Mouse (Mus musculus) heart, embryonic 12.5 days (tissue): ENCODE measurements around the gene Rasgrf2. TPM values are rescaled to one million over a fixed set of nuclear protein-coding genes. Genes with fewer than 3 reads are reported as not detected.
"Not testable (repeated sequence)": the region's sequence is repeated elsewhere in the genome, so short reads cannot be mapped to it uniquely, and the experiment has no call there.

Source experiments
- ATAC-seq: fragments of 200-750 bp; cut with Nextera tagmentation; 2 replicates; pipeline ENCODE4 v1.8.0; 2017; ENCODE audit warnings: moderate TSS enrichment, moderate library complexity; ENCODE audit not compliant: insufficient number of reproducible peaks, low FRiP score
- H3K27ac ChIP-seq: fragments of 300-500 bp; sonication (generic); 2 replicates; pipeline ENCODE4 v1.5.1; 2016; ENCODE audit warnings: mild to moderate bottlenecking, moderate library complexity; ENCODE audit not compliant: poor library complexity, severe bottlenecking
- H3K27me3 ChIP-seq: fragments of 300-500 bp; sonication (generic); replicated peaks from 2 replicates; pipeline ENCODE4 v1.6.1; 2016; ENCODE audit warnings: mild to moderate bottlenecking, moderate library complexity
- H3K36me3 ChIP-seq: fragments of 300-500 bp; sonication (generic); 2 replicates; pipeline ENCODE4 v1.6.1; 2016; ENCODE audit warnings: mild to moderate bottlenecking, moderate library complexity
- H3K4me1 ChIP-seq: fragments of 300-500 bp; sonication (generic); replicated peaks from 2 replicates; pipeline ENCODE4 v1.6.1; 2016; ENCODE audit warnings: mild to moderate bottlenecking
- H3K4me2 ChIP-seq: fragments of 300-500 bp; sonication (generic); 2 replicates; pipeline ENCODE4 v1.6.1; 2016; ENCODE audit warnings: mild to moderate bottlenecking, moderate library complexity
- H3K4me3 ChIP-seq: fragments of 300-500 bp; sonication (generic); 2 replicates; pipeline ENCODE4 v1.5.1; 2016; ENCODE audit warnings: mild to moderate bottlenecking
- H3K9ac ChIP-seq: fragments of 300-500 bp; sonication (generic); 2 replicates; pipeline ENCODE4 v1.6.1; 2016; ENCODE audit warnings: mild to moderate bottlenecking, moderate library complexity
- H3K9me3 ChIP-seq: fragments of 300-500 bp; sonication (generic); replicated peaks from 2 replicates; pipeline ENCODE4 v1.6.1; 2016; ENCODE audit warnings: mild to moderate bottlenecking, moderate library complexity
- WGBS: fragments of 180-500 bp; shearing (Covaris S2); methylation state at CpG from one replicate; pipeline ENCODE4 v1.1.7; 2016; 5-methylcytosine and 5-hydroxymethylcytosine counted together
- polyA plus RNA-seq: library from polyadenylated mRNA; unstranded; fragments of >200 nt; fragmentation: Nextera tagmentation; extraction: Ambion mirVana; gene quantifications from 2 replicates; pipeline ENCODE4 v1.2.1, GENCODE M21; 2016

Gene Rasgrf2
- 0.89 and 1.1 TPM in 2 replicates for polyA plus RNA-seq

DNA sequence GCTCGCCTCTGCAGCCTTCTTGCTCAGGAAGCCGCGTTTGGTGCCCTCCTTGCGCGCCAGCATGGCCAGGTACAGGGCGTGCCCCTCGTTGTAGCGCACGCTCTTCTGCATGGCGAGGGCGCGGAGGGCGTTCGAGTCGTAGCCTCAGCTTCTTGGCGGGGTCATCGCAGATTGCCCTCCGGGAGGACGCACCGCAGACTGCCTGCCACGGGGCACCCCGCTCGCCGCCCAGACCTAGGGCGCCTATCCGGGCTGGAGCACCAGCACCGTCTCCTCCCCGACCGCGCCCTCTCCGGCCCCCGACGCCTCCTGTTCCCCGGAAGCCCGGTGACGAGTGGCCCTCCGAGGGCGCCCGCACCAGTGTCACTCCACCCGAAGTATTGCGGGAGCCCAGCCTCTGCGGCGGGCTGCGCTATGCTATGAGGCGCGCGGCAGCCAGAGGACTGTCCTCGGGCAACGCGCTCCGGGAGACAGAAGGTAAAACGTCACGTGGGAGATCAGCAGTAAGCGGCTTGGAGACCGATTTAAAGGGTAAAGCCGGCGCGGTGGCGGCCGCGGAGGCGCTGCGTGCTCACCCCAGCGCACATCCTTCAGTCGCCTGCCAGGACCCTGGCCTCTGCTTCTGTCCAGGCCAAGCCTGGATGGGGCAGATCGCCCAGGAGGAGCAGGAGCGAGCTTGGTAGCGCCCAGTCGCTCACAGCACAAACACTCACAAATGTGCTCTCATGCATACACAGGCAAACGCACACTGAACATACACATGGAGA lies at the start of gene Rasgrf2:
Gene Rasgrf2, minus strand, starts transcription at position 273 of the 767 bp plus-strand sequence.
- peak; percentile 67 for ATAC-seq
- H3K4me2 ChIP-seq, result peak within 1 kb of the TSS; percentile 98
- H3K27ac ChIP-seq, result no peak within 1 kb of the TSS
- H3K36me3 ChIP-seq, result no peaks in the 10 kb centered on the region
- H3K4me3 ChIP-seq, result peak within 1 kb of the TSS; percentile 60
- 0 out of 2 replicates have a peak, but pooled peaks cover 5% of the 10 kb centered on the region for H3K4me1 ChIP-seq
- H3K9ac ChIP-seq, result peak within 1 kb of the TSS; percentile 61
- H3K27me3 ChIP-seq, result peaks cover 5% of the 10 kb centered on the region; the same call in 1 of the 2 replicates
- WGBS, result 1% methylated on average over 69 of the region's 70 CpGs
- H3K9me3 ChIP-seq, result no peaks in the 10 kb centered on the region

DNA sequence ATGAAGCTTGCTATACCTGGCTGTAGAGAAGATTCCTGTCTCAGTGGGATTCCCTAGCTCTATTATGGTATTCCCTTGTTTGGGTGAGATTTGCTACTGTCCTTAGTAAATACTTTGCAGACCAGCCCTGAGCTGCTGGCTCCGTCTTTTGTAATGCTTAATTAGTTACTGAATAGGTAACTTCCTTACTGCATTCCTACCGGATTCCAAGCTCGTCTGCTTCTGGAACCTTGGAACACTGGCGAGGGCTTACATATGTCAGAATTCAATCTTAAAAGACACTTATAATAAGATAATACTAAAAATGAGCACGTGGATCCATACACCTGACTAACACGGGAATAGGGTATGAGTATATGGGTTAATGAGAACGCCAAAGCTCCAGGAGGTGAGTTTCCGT lies 41.2 kb upstream of the Rasgrf2 start:
- H3K27ac ChIP-seq, H3K36me3 ChIP-seq, ATAC-seq, H3K9me3 ChIP-seq, H3K27me3 ChIP-seq, H3K9ac ChIP-seq, H3K4me3 ChIP-seq, H3K4me2 ChIP-seq, H3K4me1 ChIP-seq: not testable (repeated sequence)
- WGBS, result 77% methylated on average over 8 of the region's 8 CpGs

DNA sequence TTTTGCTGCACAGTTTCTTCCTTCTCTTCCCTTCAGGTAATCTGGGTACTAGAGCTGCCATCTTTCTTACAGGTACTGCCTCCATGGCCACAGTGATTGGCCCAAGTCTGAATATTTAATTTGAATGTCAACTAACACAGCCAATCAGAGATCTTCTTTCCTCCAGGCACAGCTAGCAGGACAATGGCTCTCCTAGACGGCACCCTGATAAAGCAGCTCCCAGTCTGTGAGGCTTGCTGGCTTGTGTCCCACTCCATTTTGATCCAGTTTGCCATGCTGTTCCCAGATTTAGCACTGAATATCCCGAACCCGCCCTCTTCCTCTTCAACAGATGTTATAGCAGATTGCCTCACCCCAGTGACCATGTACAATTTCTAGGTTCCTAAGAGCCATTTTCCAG lies 19.1 kb upstream of the Rasgrf2 start:
- WGBS, result 62% methylated on average over 3 of the region's 3 CpGs
- Histone ChIP-seq H3K36me3 (no peaks in the 10 kb centered on the region), H3K27me3 (no peaks in the 10 kb centered on the region), H3K4me2 (no peak overlapping the region), H3K4me3 (no peak overlapping the region), H3K9me3 (peaks cover 13% of the 10 kb centered on the region), H3K4me1 (0 out of 2 replicates have a peak, but pooled peaks cover 7% of the 10 kb centered on the region), H3K27ac (no peak overlapping the region), H3K9ac (no peak overlapping the region)
- ATAC-seq, result no peak

DNA sequence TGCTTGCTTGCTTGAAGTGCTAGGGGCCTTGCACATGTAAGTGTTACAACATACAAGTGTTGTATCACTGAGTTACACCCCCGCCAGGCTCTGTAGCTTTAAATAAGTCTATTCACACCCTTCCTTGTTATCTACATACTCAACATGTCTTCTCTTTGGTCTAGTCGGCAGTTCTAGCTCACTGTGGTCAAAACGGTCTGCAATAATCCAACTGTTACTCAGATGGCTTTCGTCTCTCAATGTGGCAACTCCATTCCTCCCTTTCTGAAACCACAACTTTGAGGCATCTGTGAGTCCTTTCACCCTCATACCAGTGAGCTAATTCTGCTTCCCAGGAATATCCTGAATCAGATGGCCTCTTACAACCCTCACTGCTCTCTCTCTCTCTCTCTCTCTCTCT lies 17.4 kb upstream of the Rasgrf2 start:
- H3K27me3 ChIP-seq, result no peaks in the 10 kb centered on the region
- WGBS, result 43% methylated on average over 4 of the region's 4 CpGs
- H3K4me1 ChIP-seq, result 0 out of 2 replicates have a peak, but pooled peaks cover 7% of the 10 kb centered on the region
- H3K9me3 ChIP-seq, result peaks cover 29% of the 10 kb centered on the region
- no peak for ATAC-seq
- no peaks in the 10 kb centered on the region for H3K36me3 ChIP-seq
- H3K4me2 ChIP-seq, result no peak overlapping the region
- H3K4me3 ChIP-seq, result no peak overlapping the region
- no peak overlapping the region for H3K27ac ChIP-seq
- H3K9ac ChIP-seq, result no peak overlapping the region

DNA sequence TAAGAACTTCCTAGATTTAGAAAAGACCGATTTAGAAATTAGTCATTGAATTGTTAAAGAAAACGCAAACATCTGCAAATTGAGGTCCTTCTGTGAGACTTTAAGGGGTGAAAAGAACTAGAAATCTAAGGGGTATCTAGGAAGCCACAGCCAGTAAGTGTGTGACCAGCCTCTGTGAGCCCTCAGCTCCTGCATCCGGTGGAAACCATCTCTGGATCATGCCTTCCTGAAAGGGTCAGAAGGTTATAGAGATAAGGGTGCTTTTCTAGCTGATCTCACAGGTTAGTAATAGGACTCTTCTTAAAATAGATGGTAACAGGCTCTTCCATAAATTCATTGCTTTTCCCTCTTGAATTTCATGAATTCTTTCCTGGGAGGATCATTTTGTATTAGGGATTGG lies 3.3 kb upstream of the Rasgrf2 start:
- no peak overlapping the region for H3K4me2 ChIP-seq
- WGBS, result 46% methylated on average over 3 of the region's 3 CpGs
- no peaks in the 10 kb centered on the region; the same call in 1 of the 2 replicates for H3K9me3 ChIP-seq
- no peak for ATAC-seq
- H3K36me3 ChIP-seq, result no peaks in the 10 kb centered on the region
- H3K27me3 ChIP-seq, result peaks cover 5% of the 10 kb centered on the region; the same call in 1 of the 2 replicates
- no peak overlapping the region for H3K27ac ChIP-seq
- H3K4me1 ChIP-seq, result 0 out of 2 replicates have a peak, but pooled peaks cover 5% of the 10 kb centered on the region
- H3K4me3 ChIP-seq, result no peak overlapping the region
- H3K9ac ChIP-seq, result no peak overlapping the region

DNA sequence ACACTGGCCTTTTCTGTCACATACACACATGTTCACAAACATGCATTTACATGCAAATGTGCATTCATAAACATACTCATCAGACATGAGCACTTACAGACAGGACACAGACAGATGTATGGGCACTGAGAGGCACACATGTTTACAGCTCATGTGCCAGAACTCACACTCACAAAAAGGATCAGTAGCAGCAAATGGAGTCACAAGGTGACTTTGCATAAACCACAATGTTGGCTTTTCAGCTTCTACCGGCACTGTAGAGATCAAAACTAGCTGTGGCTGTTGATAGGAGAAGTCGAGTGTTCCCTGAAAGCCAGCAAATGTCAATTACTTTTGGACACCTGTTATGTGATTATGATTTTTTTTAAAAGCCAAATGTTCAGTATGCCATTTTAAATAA lies 1.1 kb upstream of the Rasgrf2 start:
- no peak for ATAC-seq
- peaks cover 5% of the 10 kb centered on the region; the same call in 1 of the 2 replicates for H3K27me3 ChIP-seq
- no peaks in the 10 kb centered on the region for H3K36me3 ChIP-seq
- H3K9ac ChIP-seq, result no peak overlapping the region
- H3K27ac ChIP-seq, result no peak overlapping the region
- no peak overlapping the region for H3K4me3 ChIP-seq
- no peak overlapping the region for H3K4me2 ChIP-seq
- no peaks in the 10 kb centered on the region for H3K9me3 ChIP-seq
- H3K4me1 ChIP-seq, result 0 out of 2 replicates have a peak, but pooled peaks cover 5% of the 10 kb centered on the region
- 44% methylated on average over 2 of the region's 2 CpGs for WGBS

DNA sequence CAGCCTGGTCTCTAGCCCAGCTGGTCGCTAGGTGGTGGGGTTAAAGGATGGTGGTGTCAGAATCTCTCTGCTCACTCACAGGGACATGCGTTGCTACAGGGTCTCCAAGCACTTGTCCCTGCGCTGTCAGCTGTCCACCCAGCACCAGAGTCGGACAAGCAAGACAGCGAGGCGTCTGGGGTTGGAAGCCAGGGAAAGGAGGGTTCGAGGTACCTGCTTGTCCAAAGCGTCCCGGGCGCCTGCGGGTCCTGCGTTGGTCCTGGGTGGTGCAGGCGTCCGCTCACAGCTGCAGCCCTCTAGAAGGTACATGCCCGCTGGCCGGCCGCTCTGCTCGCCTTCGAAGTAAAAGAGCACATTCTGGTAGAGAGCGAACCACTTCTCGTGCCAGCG lies 467 bp downstream of the Rasgrf2 start:
- Histone ChIP-seq H3K27me3 (peaks cover 5% of the 10 kb centered on the region; the same call in 1 of the 2 replicates), H3K4me1 (0 out of 2 replicates have a peak, but pooled peaks cover 5% of the 10 kb centered on the region), H3K27ac (no peak overlapping the region), H3K36me3 (no peaks in the 10 kb centered on the region), H3K4me3 (peak overlapping the region; percentile 60), H3K9me3 (no peaks in the 10 kb centered on the region), H3K9ac (peak overlapping the region; percentile 61), H3K4me2 (peak overlapping the region; percentile 98)
- ATAC-seq, result 0 out of 2 replicates have a peak, but pooled peaks have one; percentile 9
- 10% methylated on average over 22 of the region's 22 CpGs for WGBS

DNA sequence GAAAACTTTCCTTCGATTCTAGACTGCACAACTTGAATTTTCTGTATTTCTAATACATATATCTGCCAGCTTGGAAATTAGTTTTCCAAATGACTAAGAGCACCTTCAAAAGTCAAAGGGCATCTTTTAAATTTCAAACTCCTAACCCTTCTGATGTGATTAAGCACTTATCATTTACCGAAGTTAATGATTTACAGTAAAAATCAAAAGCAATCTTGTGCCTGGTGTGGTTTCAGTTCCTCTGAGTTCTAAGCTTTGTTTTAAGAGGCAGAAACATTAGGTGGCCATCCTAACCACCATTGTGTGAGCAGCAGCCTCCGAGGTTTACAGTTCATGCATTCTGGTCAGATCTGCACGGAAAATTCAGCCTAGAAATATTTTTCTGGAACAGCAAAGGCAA lies 1.6 kb downstream of the Rasgrf2 start:
- Histone ChIP-seq H3K9me3 (no peaks in the 10 kb centered on the region), H3K4me3 (no peak overlapping the region), H3K9ac (no peak overlapping the region), H3K36me3 (no peaks in the 10 kb centered on the region), H3K4me1 (0 out of 2 replicates have a peak, but pooled peaks cover 5% of the 10 kb centered on the region), H3K27me3 (peaks cover 5% of the 10 kb centered on the region; the same call in 1 of the 2 replicates), H3K27ac (no peak overlapping the region), H3K4me2 (no peak overlapping the region)
- no peak for ATAC-seq
- 78% methylated on average over 4 of the region's 4 CpGs for WGBS

DNA sequence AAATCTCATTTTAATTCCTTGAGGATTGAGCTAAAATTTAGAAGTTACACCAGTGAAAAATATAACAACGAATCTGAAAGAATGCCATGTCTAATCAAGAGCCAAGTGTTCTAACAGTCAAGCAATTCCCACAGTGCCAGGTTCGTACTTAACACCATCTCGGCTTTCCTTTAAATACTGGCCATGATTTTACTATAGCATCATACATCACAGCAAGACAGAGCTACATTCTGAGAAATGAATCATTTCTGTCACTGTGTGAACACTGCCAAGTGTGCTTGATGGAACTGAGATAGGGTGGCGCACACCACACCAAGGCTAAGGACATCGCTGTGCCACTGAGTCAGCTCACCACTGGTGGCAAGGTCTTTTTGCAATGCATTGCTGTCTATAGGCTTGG lies 5.6 kb downstream of the Rasgrf2 start:
- H3K36me3 ChIP-seq, result no peaks in the 10 kb centered on the region
- ATAC-seq, result no peak
- no peaks in the 10 kb centered on the region for H3K4me1 ChIP-seq
- H3K9ac ChIP-seq, result no peak overlapping the region
- H3K27ac ChIP-seq, result no peak overlapping the region
- no peak overlapping the region for H3K4me2 ChIP-seq
- 84% methylated on average over 5 of the region's 5 CpGs for WGBS
- peaks cover 1% of the 10 kb centered on the region; the same call in 1 of the 2 replicates for H3K27me3 ChIP-seq
- H3K9me3 ChIP-seq, result no peaks in the 10 kb centered on the region
- H3K4me3 ChIP-seq, result no peak overlapping the region

DNA sequence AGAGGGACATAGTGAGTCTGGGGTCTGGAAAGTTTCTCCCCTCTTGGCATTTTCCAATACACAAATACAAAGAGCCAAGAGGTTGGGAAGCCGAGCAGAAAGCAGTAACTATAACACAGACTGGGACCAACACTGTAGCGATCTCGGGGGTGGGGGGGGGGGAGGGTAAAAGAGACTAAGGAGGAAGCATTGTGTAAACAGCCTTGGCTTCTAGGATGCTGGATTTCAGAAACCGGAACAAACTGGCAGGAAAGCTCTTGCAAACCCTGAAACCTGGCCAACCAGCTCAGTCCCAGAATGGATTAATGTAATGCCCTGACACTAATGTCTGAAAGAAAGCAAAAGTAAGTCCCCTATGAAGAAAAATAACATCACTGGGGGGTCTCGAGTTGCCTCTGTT lies 11.8 kb downstream of the Rasgrf2 start:
- no peak overlapping the region for H3K27ac ChIP-seq
- WGBS, result 58% methylated on average over 5 of the region's 5 CpGs
- no peaks in the 10 kb centered on the region for H3K4me1 ChIP-seq
- H3K9ac ChIP-seq, result no peak overlapping the region
- no peak overlapping the region for H3K4me2 ChIP-seq
- H3K27me3 ChIP-seq, result no peaks in the 10 kb centered on the region
- H3K4me3 ChIP-seq, result no peak overlapping the region
- H3K36me3 ChIP-seq, result no peaks in the 10 kb centered on the region
- no peaks in the 10 kb centered on the region for H3K9me3 ChIP-seq
- no peak for ATAC-seq

DNA sequence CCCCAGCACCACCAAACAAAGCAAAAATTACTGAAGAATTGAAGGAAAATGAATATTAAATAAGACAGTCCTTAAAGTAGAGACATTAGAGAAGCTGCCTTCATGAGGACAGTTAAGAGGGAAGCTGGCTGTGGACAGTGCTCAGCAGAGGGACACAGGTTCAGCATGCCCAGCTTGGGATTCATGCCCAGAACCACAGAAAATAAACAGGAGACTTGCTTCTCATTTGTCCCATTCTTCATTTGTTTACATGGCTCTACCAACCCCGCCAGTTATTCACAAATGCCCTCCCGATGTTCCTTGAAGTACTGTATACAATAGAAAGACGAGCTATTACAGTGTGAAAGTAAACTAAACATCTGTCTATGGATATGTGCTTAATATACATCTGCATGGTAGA lies 17.4 kb downstream of the Rasgrf2 start:
- H3K36me3 ChIP-seq, result no peaks in the 10 kb centered on the region
- no peaks in the 10 kb centered on the region for H3K9me3 ChIP-seq
- no peak overlapping the region for H3K27ac ChIP-seq
- no peak overlapping the region for H3K4me3 ChIP-seq
- H3K4me2 ChIP-seq, result no peak overlapping the region
- no peaks in the 10 kb centered on the region for H3K4me1 ChIP-seq
- H3K27me3 ChIP-seq, result no peaks in the 10 kb centered on the region
- H3K9ac ChIP-seq, result no peak overlapping the region
- 65% methylated on average over 3 of the region's 3 CpGs for WGBS
- no peak for ATAC-seq
